Mouse (Mus musculus): ENCODE measurements around the gene Smok3c. TPM values are rescaled to one million over a fixed set of nuclear protein-coding genes. Genes with fewer than 3 reads are reported as not detected.
"Not testable (repeated sequence)": the region's sequence is repeated elsewhere in the genome, so short reads cannot be mapped to it uniquely, and the experiment has no call there.

Gene Smok3c
- not detected for total RNA-seq (2021)

- DNase-seq (ENCODE audit: extremely low spot score in 1 of 2, low spot score in 1 of 2) = not testable (repeated sequence)
Measured at GRCm38 (mm10) chr5:138052894-138053293, at the start of gene Smok3c. Gene Smok3c (plus strand): TSS chr5:138053194.

- no peak for DNase-seq (ENCODE audit: extremely low spot score in 1 of 2, low spot score in 1 of 2)
Measured at GRCm38 (mm10) chr5:138009437-138009836, 43.6 kb upstream of the Smok3c start.

GRCm38 (mm10) chr5:138012382-138012781, 40.6 kb upstream of the Smok3c start:
- DNase-seq (ENCODE audit: extremely low spot score in 1 of 2, low spot score in 1 of 2) = no peak

- no peak for DNase-seq (ENCODE audit: extremely low spot score in 1 of 2, low spot score in 1 of 2)
Measured at GRCm38 (mm10) chr5:138016530-138016929, 36.5 kb upstream of the Smok3c start.

GRCm38 (mm10) chr5:138016997-138017396, 36.0 kb upstream of the Smok3c start:
- no peak for DNase-seq (ENCODE audit: extremely low spot score in 1 of 2, low spot score in 1 of 2)

GRCm38 (mm10) chr5:138019577-138019976, 33.4 kb upstream of the Smok3c start:
- not testable (repeated sequence) for DNase-seq (ENCODE audit: extremely low spot score in 1 of 2, low spot score in 1 of 2)

- not testable (repeated sequence) for DNase-seq (ENCODE audit: extremely low spot score in 1 of 2, low spot score in 1 of 2)
Measured at GRCm38 (mm10) chr5:138020961-138021479, 32.0 kb upstream of the Smok3c start, which contains the start of the genes Smok3a and Smok3b. Gene Smok3a (plus strand): TSS chr5:138021261. Gene Smok3b (plus strand): TSS chr5:138021429.

GRCm38 (mm10) chr5:138073803-138074202, 20.8 kb downstream of the Smok3c start:
- no peak for DNase-seq (ENCODE audit: extremely low spot score in 1 of 2, low spot score in 1 of 2)

GRCm38 (mm10) chr5:138075684-138076083, 22.7 kb downstream of the Smok3c start:
- no peak for DNase-seq (ENCODE audit: extremely low spot score in 1 of 2, low spot score in 1 of 2)

GRCm38 (mm10) chr5:138076148-138076547, 23.2 kb downstream of the Smok3c start:
- DNase-seq (ENCODE audit: extremely low spot score in 1 of 2, low spot score in 1 of 2) = no peak

- DNase-seq (ENCODE audit: extremely low spot score in 1 of 2, low spot score in 1 of 2) = no peak
Measured at GRCm38 (mm10) chr5:138080456-138080855, 27.5 kb downstream of the Smok3c start.

- DNase-seq (ENCODE audit: extremely low spot score in 1 of 2, low spot score in 1 of 2) = no peak
Measured at GRCm38 (mm10) chr5:138081446-138081845, 28.5 kb downstream of the Smok3c start.

GRCm38 (mm10) chr5:138083318-138083900, 30.4 kb downstream of the Smok3c start:
- DNase-seq (ENCODE audit: extremely low spot score in 1 of 2, low spot score in 1 of 2) = no peak

- DNase-seq (ENCODE audit: extremely low spot score in 1 of 2, low spot score in 1 of 2) = no peak
Measured at GRCm38 (mm10) chr5:138083936-138084335, 30.9 kb downstream of the Smok3c start.

GRCm38 (mm10) chr5:138084507-138084906, 31.5 kb downstream of the Smok3c start:
- DNase-seq (ENCODE audit: extremely low spot score in 1 of 2, low spot score in 1 of 2) = no peak

GRCm38 (mm10) chr5:138084996-138085395, 32.0 kb downstream of the Smok3c start, which contains the start of gene Zkscan1:
Gene Zkscan1 (plus strand): TSS chr5:138085084.
- DNase-seq (ENCODE audit: extremely low spot score in 1 of 2, low spot score in 1 of 2) = peak; percentile 59 to 63

- peak in 1 of 2 experiments; percentile 11 for DNase-seq (ENCODE audit: extremely low spot score in 1 of 2, low spot score in 1 of 2)
Measured at GRCm38 (mm10) chr5:138085421-138085911, 32.5 kb downstream of the Smok3c start.

- no peak for DNase-seq (ENCODE audit: extremely low spot score in 1 of 2, low spot score in 1 of 2)
Measured at GRCm38 (mm10) chr5:138086842-138087241, 33.8 kb downstream of the Smok3c start.

- no peak for DNase-seq (ENCODE audit: extremely low spot score in 1 of 2, low spot score in 1 of 2)
Measured at GRCm38 (mm10) chr5:138088366-138088765, 35.4 kb downstream of the Smok3c start.

- no peak for DNase-seq (ENCODE audit: extremely low spot score in 1 of 2, low spot score in 1 of 2)
Measured at GRCm38 (mm10) chr5:138089108-138089551, 36.1 kb downstream of the Smok3c start.

- DNase-seq (ENCODE audit: extremely low spot score in 1 of 2, low spot score in 1 of 2) = no peak
Measured at GRCm38 (mm10) chr5:138090271-138090670, 37.3 kb downstream of the Smok3c start.

GRCm38 (mm10) chr5:138090737-138091136, 37.7 kb downstream of the Smok3c start:
- DNase-seq (ENCODE audit: extremely low spot score in 1 of 2, low spot score in 1 of 2) = no peak

Measured in layer of hippocampus, postnatal 25 days (tissue).